Mouse (Mus musculus): ENCODE measurements around the gene Tyk2. TPM values are rescaled to one million over a fixed set of nuclear protein-coding genes. Genes with fewer than 3 reads are reported as not detected.

Gene Tyk2
- polyA plus RNA-seq, 1 experiment = 11.4 TPM

GRCm38 (mm10) chr9:21121483-21121882 lies 9.6 kb downstream of the Tyk2 start:
- Histone ChIP-seq H3K4me2 (ENCODE audit: low read depth) (no peak overlapping the region), H3K36me3 (ENCODE audit: control insufficient read depth, insufficient read depth) (peaks cover 6% of the 10 kb centered on the region), H3K4me3 (no peak overlapping the region), H3ac (ENCODE audit: control insufficient read depth, insufficient read length) (no peak overlapping the region), H3K79me2 (ENCODE audit: control insufficient read depth, insufficient read depth) (no peaks in the 10 kb centered on the region), H3K27me3 (ENCODE audit: control insufficient read depth, insufficient read depth, insufficient read length) (no peaks in the 10 kb centered on the region)
- TF ChIP-seq REST (IDR thresholded peaks at IDR 0.05; ENCODE audit: insufficient read depth, insufficient read length) (no peak), POLR2AphosphoS2 (IDR thresholded peaks at IDR 0.05; ENCODE audit: insufficient read length, low read depth) (no peak), CEBPB (IDR thresholded peaks at IDR 0.05; ENCODE audit: insufficient read depth, poor library complexity, severe bottlenecking) (no peak), USF1 (IDR thresholded peaks at IDR 0.05; ENCODE audit: low read depth) (no peak), MAX (IDR thresholded peaks at IDR 0.05; ENCODE audit: low read depth) (no peak), SRF (IDR thresholded peaks at IDR 0.05; ENCODE audit: control insufficient read depth, insufficient read length, low read depth) (no peak), E2F4 (IDR thresholded peaks at IDR 0.05; ENCODE audit: insufficient read depth) (no peak), TCF3 (IDR thresholded peaks at IDR 0.05; ENCODE audit: insufficient read length, low read depth) (no peak), POLR2A (IDR thresholded peaks at IDR 0.05; ENCODE audit: insufficient read length, low read depth) (no peak), MYOD1 (IDR thresholded peaks at IDR 0.05; ENCODE audit: control insufficient read depth in 1 of 3, insufficient read length in 2 of 3, low read depth in 2 of 3) (no peak), MYOG (IDR thresholded peaks at IDR 0.05; ENCODE audit: control insufficient read depth in 1 of 3, insufficient read depth in 1 of 3, insufficient read length in 2 of 3, low read depth in 2 of 3) (no peak), TCF12 (IDR thresholded peaks at IDR 0.05; ENCODE audit: insufficient read depth, poor library complexity, severe bottlenecking) (no peak)

- H3K27me3 ChIP-seq (ENCODE audit: control insufficient read depth, insufficient read depth, insufficient read length) = no peaks in the 10 kb centered on the region
- no peak overlapping the region for H3K4me2 ChIP-seq (ENCODE audit: low read depth)
- no peak overlapping the region for H3K4me3 ChIP-seq
- no peak for TF ChIP-seq SRF (IDR thresholded peaks at IDR 0.05; ENCODE audit: control insufficient read depth, insufficient read length, low read depth)
- TF ChIP-seq MYOD1 (IDR thresholded peaks at IDR 0.05; ENCODE audit: control insufficient read depth in 1 of 3, insufficient read length in 2 of 3, low read depth in 2 of 3) = peak in 2 of 3 experiments; percentile 60
- no peak for TF ChIP-seq E2F4 (IDR thresholded peaks at IDR 0.05; ENCODE audit: insufficient read depth)
- TF ChIP-seq TCF12 (IDR thresholded peaks at IDR 0.05; ENCODE audit: insufficient read depth, poor library complexity, severe bottlenecking) = no peak
- TF ChIP-seq TCF3 (IDR thresholded peaks at IDR 0.05; ENCODE audit: insufficient read length, low read depth) = no peak
- no peak for TF ChIP-seq POLR2A (IDR thresholded peaks at IDR 0.05; ENCODE audit: insufficient read length, low read depth)
- TF ChIP-seq MYOG (IDR thresholded peaks at IDR 0.05; ENCODE audit: control insufficient read depth in 1 of 3, insufficient read depth in 1 of 3, insufficient read length in 2 of 3, low read depth in 2 of 3) = no peak
- TF ChIP-seq CEBPB (IDR thresholded peaks at IDR 0.05; ENCODE audit: insufficient read depth, poor library complexity, severe bottlenecking) = no peak
- TF ChIP-seq USF1 (IDR thresholded peaks at IDR 0.05; ENCODE audit: low read depth) = peak; percentile 16
- TF ChIP-seq POLR2AphosphoS2 (IDR thresholded peaks at IDR 0.05; ENCODE audit: insufficient read length, low read depth) = no peak
- no peaks in the 10 kb centered on the region for H3K79me2 ChIP-seq (ENCODE audit: control insufficient read depth, insufficient read depth)
- no peaks in the 10 kb centered on the region for H3K36me3 ChIP-seq (ENCODE audit: control insufficient read depth, insufficient read depth)
- no peak overlapping the region for H3ac ChIP-seq (ENCODE audit: control insufficient read depth, insufficient read length)
These were observed 14.0 kb downstream of the Tyk2 start for GRCm38 (mm10) chr9:21117073-21117472.

- no peaks in the 10 kb centered on the region for H3K36me3 ChIP-seq (ENCODE audit: control insufficient read depth, insufficient read depth)
- H3K79me2 ChIP-seq (ENCODE audit: control insufficient read depth, insufficient read depth) = no peaks in the 10 kb centered on the region
- H3K4me3 ChIP-seq = no peak overlapping the region
- no peak for TF ChIP-seq USF1 (IDR thresholded peaks at IDR 0.05; ENCODE audit: low read depth)
- no peak for TF ChIP-seq TCF12 (IDR thresholded peaks at IDR 0.05; ENCODE audit: insufficient read depth, poor library complexity, severe bottlenecking)
- TF ChIP-seq E2F4 (IDR thresholded peaks at IDR 0.05; ENCODE audit: insufficient read depth) = no peak
- no peak for TF ChIP-seq REST (IDR thresholded peaks at IDR 0.05; ENCODE audit: insufficient read depth, insufficient read length)
- no peak for TF ChIP-seq MYOG (IDR thresholded peaks at IDR 0.05; ENCODE audit: control insufficient read depth in 1 of 3, insufficient read depth in 1 of 3, insufficient read length in 2 of 3, low read depth in 2 of 3)
- TF ChIP-seq MYOD1 (IDR thresholded peaks at IDR 0.05; ENCODE audit: control insufficient read depth in 1 of 3, insufficient read length in 2 of 3, low read depth in 2 of 3) = no peak
- no peak for TF ChIP-seq POLR2A (IDR thresholded peaks at IDR 0.05; ENCODE audit: insufficient read length, low read depth)
- no peak for TF ChIP-seq SRF (IDR thresholded peaks at IDR 0.05; ENCODE audit: control insufficient read depth, insufficient read length, low read depth)
- no peak for TF ChIP-seq TCF3 (IDR thresholded peaks at IDR 0.05; ENCODE audit: insufficient read length, low read depth)
- no peak for TF ChIP-seq MAX (IDR thresholded peaks at IDR 0.05; ENCODE audit: low read depth)
- TF ChIP-seq POLR2AphosphoS2 (IDR thresholded peaks at IDR 0.05; ENCODE audit: insufficient read length, low read depth) = no peak
- no peak for TF ChIP-seq CEBPB (IDR thresholded peaks at IDR 0.05; ENCODE audit: insufficient read depth, poor library complexity, severe bottlenecking)
- H3K4me2 ChIP-seq (ENCODE audit: low read depth) = no peak overlapping the region
- no peak overlapping the region for H3ac ChIP-seq (ENCODE audit: control insufficient read depth, insufficient read length)
- H3K27me3 ChIP-seq (ENCODE audit: control insufficient read depth, insufficient read depth, insufficient read length) = no peaks in the 10 kb centered on the region
These were observed 15.9 kb downstream of the Tyk2 start for GRCm38 (mm10) chr9:21115105-21115504.

- TF ChIP-seq USF1 (IDR thresholded peaks at IDR 0.05; ENCODE audit: low read depth) (no peak), POLR2A (IDR thresholded peaks at IDR 0.05; ENCODE audit: insufficient read length, low read depth) (no peak), POLR2AphosphoS2 (IDR thresholded peaks at IDR 0.05; ENCODE audit: insufficient read length, low read depth) (no peak), MYOG (IDR thresholded peaks at IDR 0.05; ENCODE audit: control insufficient read depth in 1 of 3, insufficient read depth in 1 of 3, insufficient read length in 2 of 3, low read depth in 2 of 3) (no peak), CEBPB (IDR thresholded peaks at IDR 0.05; ENCODE audit: insufficient read depth, poor library complexity, severe bottlenecking) (no peak)
- no peaks in the 10 kb centered on the region for H3K27me3 ChIP-seq (ENCODE audit: control insufficient read depth, insufficient read depth, insufficient read length)
These were observed 16.9 kb downstream of the Tyk2 start for GRCm38 (mm10) chr9:21114190-21114589.

GRCm38 (mm10) chr9:21113751-21114150 lies 17.3 kb downstream of the Tyk2 start:
- Histone ChIP-seq H3ac (ENCODE audit: control insufficient read depth, insufficient read length) (no peak overlapping the region), H3K36me3 (ENCODE audit: control insufficient read depth, insufficient read depth) (no peaks in the 10 kb centered on the region), H3K79me2 (ENCODE audit: control insufficient read depth, insufficient read depth) (no peaks in the 10 kb centered on the region), H3K4me3 (no peak overlapping the region), H3K27me3 (ENCODE audit: control insufficient read depth, insufficient read depth, insufficient read length) (no peaks in the 10 kb centered on the region), H3K4me2 (ENCODE audit: low read depth) (no peak overlapping the region)
- TF ChIP-seq REST (IDR thresholded peaks at IDR 0.05; ENCODE audit: insufficient read depth, insufficient read length) = no peak

More at GRCm38 (mm10) chr9:21114190-21114589, 16.9 kb downstream of the Tyk2 start:
- Histone ChIP-seq H3ac (ENCODE audit: control insufficient read depth, insufficient read length) (no peak overlapping the region), H3K79me2 (ENCODE audit: control insufficient read depth, insufficient read depth) (no peaks in the 10 kb centered on the region), H3K4me2 (ENCODE audit: low read depth) (no peak overlapping the region), H3K36me3 (ENCODE audit: control insufficient read depth, insufficient read depth) (no peaks in the 10 kb centered on the region), H3K4me3 (no peak overlapping the region)

Data from myocyte (in vitro differentiated cells).